Mouse (Mus musculus) CD8-positive naive resting alpha-beta T cell, adult 2 months (primary cell): ENCODE measurements around the gene Bpnt1.
"Not testable (repeated sequence)": the region's sequence is repeated elsewhere in the genome, so short reads cannot be mapped to it uniquely, and the experiment has no call there.

Source experiments
- DNase-seq, 2 experiments: peaks; one replicate each; pipeline ENCODE4 v3.0.0; 2022; ENCODE audit warnings: low read depth in 2 of 2, low spot score in 2 of 2

Bpnt1 gene

GRCm38 (mm10) chr1:185331983-185332430 is at the start of gene Bpnt1:
Gene Bpnt1 (plus strand): TSS chr1:185332149.
- DNase-seq = peak; percentile 62 to 71

- DNase-seq = no peak
Observed at GRCm38 (mm10) chr1:185282846-185283245, 49.1 kb upstream of the Bpnt1 start.

- no peak for DNase-seq
Observed at GRCm38 (mm10) chr1:185283247-185283646, 48.7 kb upstream of the Bpnt1 start.

GRCm38 (mm10) chr1:185284740-185285139 is 47.2 kb upstream of the Bpnt1 start:
- no peak for DNase-seq

- no peak for DNase-seq
Observed at GRCm38 (mm10) chr1:185285171-185285570, 46.8 kb upstream of the Bpnt1 start.

- no peak for DNase-seq
Observed at GRCm38 (mm10) chr1:185287066-185287465, 44.9 kb upstream of the Bpnt1 start.

GRCm38 (mm10) chr1:185289231-185289630 is 42.7 kb upstream of the Bpnt1 start:
- no peak for DNase-seq

- DNase-seq = no peak
Observed at GRCm38 (mm10) chr1:185291336-185291735, 40.6 kb upstream of the Bpnt1 start.

- DNase-seq = no peak
Observed at GRCm38 (mm10) chr1:185292646-185293360, 39.1 kb upstream of the Bpnt1 start.

GRCm38 (mm10) chr1:185296850-185297249 is 35.1 kb upstream of the Bpnt1 start:
- no peak for DNase-seq

GRCm38 (mm10) chr1:185298496-185298895 is 33.5 kb upstream of the Bpnt1 start:
- no peak for DNase-seq

GRCm38 (mm10) chr1:185302816-185303215 is 29.1 kb upstream of the Bpnt1 start:
- no peak for DNase-seq

- DNase-seq = no peak
Observed at GRCm38 (mm10) chr1:185306836-185307235, 25.1 kb upstream of the Bpnt1 start.

- DNase-seq = no peak
Observed at GRCm38 (mm10) chr1:185307645-185308044, 24.3 kb upstream of the Bpnt1 start.

GRCm38 (mm10) chr1:185308334-185308733 is 23.6 kb upstream of the Bpnt1 start:
- no peak for DNase-seq

- no peak for DNase-seq
Observed at GRCm38 (mm10) chr1:185308908-185309307, 23.0 kb upstream of the Bpnt1 start.

GRCm38 (mm10) chr1:185311949-185312348 is 20.0 kb upstream of the Bpnt1 start:
- DNase-seq = no peak

- no peak for DNase-seq
Observed at GRCm38 (mm10) chr1:185314546-185314945, 17.4 kb upstream of the Bpnt1 start.

- no peak for DNase-seq
Observed at GRCm38 (mm10) chr1:185315846-185316568, 15.9 kb upstream of the Bpnt1 start.

GRCm38 (mm10) chr1:185327754-185328345 is 4.1 kb upstream of the Bpnt1 start:
- DNase-seq = not testable (repeated sequence)

GRCm38 (mm10) chr1:185328721-185329610 is 3.0 kb upstream of the Bpnt1 start, which contains the start of gene Iars2:
Gene Iars2 (minus strand): TSS chr1:185329396.
- peak; percentile 86 to 97 for DNase-seq
